Mouse (Mus musculus): Measurements from ENCODE around the gene Olfr467.
"Not testable (repeated sequence)": the region's sequence is repeated elsewhere in the genome, so short reads cannot be mapped to it uniquely, and the experiment has no call there.

Gene Olfr467

GRCm38 (mm10) chr7:107811963-107812362 lies at the start of gene Olfr467:
Gene Olfr467 (plus strand): TSS chr7:107812263.
- no peak for DNase-seq (ENCODE audit: low spot score)

- no peak for DNase-seq (ENCODE audit: low spot score)
Measured at GRCm38 (mm10) chr7:107770812-107771211, 41.3 kb upstream of the Olfr467 start.

- no peak for DNase-seq (ENCODE audit: low spot score)
Measured at GRCm38 (mm10) chr7:107778216-107778615, 33.8 kb upstream of the Olfr467 start.

- peak; percentile 56 for DNase-seq (ENCODE audit: low spot score)
Measured at GRCm38 (mm10) chr7:107779611-107780010, 32.5 kb upstream of the Olfr467 start.

GRCm38 (mm10) chr7:107787977-107788620 lies 24.0 kb upstream of the Olfr467 start:
- DNase-seq (ENCODE audit: low spot score) = peak; percentile 66

GRCm38 (mm10) chr7:107796500-107796899 lies 15.6 kb upstream of the Olfr467 start:
- no peak for DNase-seq (ENCODE audit: low spot score)

- DNase-seq (ENCODE audit: low spot score) = no peak
Measured at GRCm38 (mm10) chr7:107801108-107801507, 11.0 kb upstream of the Olfr467 start, which contains the start of gene Ovch2. Gene Ovch2 (minus strand): TSS chr7:107801208.

GRCm38 (mm10) chr7:107802138-107802537 lies 9.9 kb upstream of the Olfr467 start:
- no peak for DNase-seq (ENCODE audit: low spot score)

- peak; percentile 59 for DNase-seq (ENCODE audit: low spot score)
Measured at GRCm38 (mm10) chr7:107819442-107819841, 7.4 kb downstream of the Olfr467 start.

- not testable (repeated sequence) for DNase-seq (ENCODE audit: low spot score)
Measured at GRCm38 (mm10) chr7:107823867-107824266, 11.8 kb downstream of the Olfr467 start.

GRCm38 (mm10) chr7:107825441-107825840 lies 13.4 kb downstream of the Olfr467 start, which contains the start of gene Olfr469:
Gene Olfr469 (minus strand): TSS chr7:107825541.
- DNase-seq (ENCODE audit: low spot score) = not testable (repeated sequence)

- peak; percentile 65 for DNase-seq (ENCODE audit: low spot score)
Measured at GRCm38 (mm10) chr7:107841719-107842118, 29.7 kb downstream of the Olfr467 start.

- DNase-seq (ENCODE audit: low spot score) = not testable (repeated sequence)
Measured at GRCm38 (mm10) chr7:107847390-107847789, 35.3 kb downstream of the Olfr467 start, which contains the start of gene Olfr470. Gene Olfr470 (minus strand): TSS chr7:107847490.
